ENCODE assay signal across 8 mouse cellular contexts in genomic region chr19:59942716-59943321, GRCm38 (mm10). TPM values are rescaled to one million over a fixed set of nuclear protein-coding genes. Genes with fewer than 3 reads are reported as not detected.
DNase-seq lines count a peak whose midpoint lies in the region; ATAC-seq and TF ChIP-seq lines count a peak whose summit lies in the region.

No protein-coding gene starts in this region.

- H3K27ac ChIP-seq in forebrain, postnatal 0 days (ENCODE audit: low read depth, low read length), result peak overlapping the region; percentile 90
- peak overlapping the region; percentile 94 for H3K27ac ChIP-seq in midbrain, embryonic 15.5 days

- H3K9ac ChIP-seq in forebrain, postnatal 0 days, result peak overlapping the region; percentile 95
- H3K9ac ChIP-seq in midbrain, embryonic 15.5 days, result peak overlapping the region; percentile 94

- H3K36me3 ChIP-seq in forebrain, postnatal 0 days (ENCODE audit: insufficient read depth), result no peaks in the 10 kb centered on the region
- H3K36me3 ChIP-seq in midbrain, embryonic 15.5 days (replicated peaks), result no peaks in the 10 kb centered on the region

- TF ChIP-seq POLR2A in lung, adult 2 months (IDR thresholded peaks at IDR 0.05; ENCODE audit: borderline replicate concordance, extremely low read depth, low read depth, low read length), result no peak

- no peak for DNase-seq in lung, adult 2 months
- no peak for DNase-seq in lung, postnatal 36 days
- peak; percentile 50 for DNase-seq in forebrain, postnatal 0 days
- DNase-seq in layer of hippocampus, adult 9-11 months, result peak; percentile 8
- no peak for DNase-seq in adrenal gland, postnatal 10 days
- DNase-seq in cerebellum, postnatal 14 days, result no peak

- H3K27me3 ChIP-seq in forebrain, postnatal 0 days (ENCODE audit: insufficient read depth, low read length), result no peaks in the 10 kb centered on the region
- no peaks in the 10 kb centered on the region for H3K27me3 ChIP-seq in midbrain, embryonic 15.5 days (replicated peaks)

- peak overlapping the region; percentile 89 for H3K4me3 ChIP-seq in lung, adult 2 months (replicated peaks; ENCODE audit: extremely low read depth, low read depth, low read length)
- peak overlapping the region; percentile 96 for H3K4me3 ChIP-seq in forebrain, postnatal 0 days (ENCODE audit: low read depth, low read length)
- H3K4me3 ChIP-seq in midbrain, embryonic 15.5 days, result peak overlapping the region; percentile 94

- 2% methylated on average over 27 of the region's 27 CpGs for WGBS in lung, adult 2 months
- WGBS in forebrain, postnatal 0 days, result under 1% methylated on average over 27 of the region's 27 CpGs
- WGBS in midbrain, embryonic 15.5 days, result under 1% methylated on average over 27 of the region's 27 CpGs

- H3K4me2 ChIP-seq in forebrain, postnatal 0 days (ENCODE audit: low read depth), result peak overlapping the region; percentile 57
- peak overlapping the region; percentile 67 for H3K4me2 ChIP-seq in midbrain, embryonic 15.5 days

- H3K4me1 ChIP-seq in lung, adult 2 months (ENCODE audit: control insufficient read depth, insufficient read depth, low read length), result peaks cover 10% of the 10 kb centered on the region
- peaks cover 16% of the 10 kb centered on the region; the same call in 1 of the 2 replicates for H3K4me1 ChIP-seq in forebrain, postnatal 0 days (ENCODE audit: insufficient read depth)
- peaks cover 26% of the 10 kb centered on the region for H3K4me1 ChIP-seq in midbrain, embryonic 15.5 days

- no peak for TF ChIP-seq CTCF in lung, adult 2 months (IDR thresholded peaks at IDR 0.05; ENCODE audit: insufficient read depth, low read length)
- TF ChIP-seq CTCF in forebrain, postnatal 0 days (IDR thresholded peaks at IDR 0.05; ENCODE audit: low read depth), result no peak

- H3K9me3 ChIP-seq in forebrain, postnatal 0 days (ENCODE audit: low read length), result no peaks in the 10 kb centered on the region
- H3K9me3 ChIP-seq in midbrain, embryonic 15.5 days, result no peaks in the 10 kb centered on the region

- peak; percentile 3 for ATAC-seq in activated CD4-positive, CD25-positive, alpha-beta regulatory T cell, adult 4 months
- peak; percentile 72 for ATAC-seq in forebrain, postnatal 0 days
- ATAC-seq in midbrain, embryonic 15.5 days (replicated peaks), result peak; percentile 87

RNA-seq across cellular contexts. Expression of gene Rab11fip2, which starts 0.6 kb away (rescaled TPM):
- 3.1 and 6.0 TPM in 2 replicates for polyA plus RNA-seq in lung, adult 2 months (2012; rRNA removed)
- polyA plus RNA-seq in activated CD4-positive, CD25-positive, alpha-beta regulatory T cell, adult 4 months (2017; shearing (Covaris generic)), result 1 to 10 TPM; 4.0 to 4.5 TPM
- total RNA-seq in forebrain, postnatal 0 days (2014; rRNA removed), result 51.2 and 59.6 TPM in 2 replicates
- 9.3 and 12.2 TPM in 2 replicates for polyA plus RNA-seq in forebrain, postnatal 0 days (2015; fragmentation: Nextera tagmentation; extraction: Ambion mirVana)
- polyA plus RNA-seq in midbrain, embryonic 15.5 days (2015; fragmentation: Nextera tagmentation; extraction: Ambion mirVana), result 10.9 and 12.5 TPM in 2 replicates
- total RNA-seq in adrenal gland, postnatal 10 days (2021), result 10 to 100 TPM; 15.7 to 23.0 TPM

Comparison
In these comparisons a context has a peak if more than half of its experiments do, and no peak if none do; other contexts are left out.
1. DNase-seq: peak in forebrain, postnatal 0 days (single experiment) and layer of hippocampus, adult 9-11 months (single experiment); none in lung, adult 2 months (single experiment), lung, postnatal 36 days (single experiment), adrenal gland, postnatal 10 days (single experiment) and cerebellum, postnatal 14 days (0 of 2).
2. ATAC-seq: peak in every context shown above with its lines; median percentile 87 in midbrain, embryonic 15.5 days; 72 in forebrain, postnatal 0 days; 3 in activated CD4-positive, CD25-positive, alpha-beta regulatory T cell, adult 4 months.
3. Peak in every context shown above with its lines, with median percentiles within 50 percentile points of each other: H3K4me3 ChIP-seq.